Mouse (Mus musculus): ENCODE data around the gene Rabggta. TPM values are rescaled to one million over a fixed set of nuclear protein-coding genes. Genes with fewer than 3 reads are reported as not detected.
A peak's percentile ranks its signal among the peaks of the same experiment; 100 is the strongest.

The Rabggta gene
- polyA plus RNA-seq, 1 experiment from 2014 or later = 41.8 TPM

DNA sequence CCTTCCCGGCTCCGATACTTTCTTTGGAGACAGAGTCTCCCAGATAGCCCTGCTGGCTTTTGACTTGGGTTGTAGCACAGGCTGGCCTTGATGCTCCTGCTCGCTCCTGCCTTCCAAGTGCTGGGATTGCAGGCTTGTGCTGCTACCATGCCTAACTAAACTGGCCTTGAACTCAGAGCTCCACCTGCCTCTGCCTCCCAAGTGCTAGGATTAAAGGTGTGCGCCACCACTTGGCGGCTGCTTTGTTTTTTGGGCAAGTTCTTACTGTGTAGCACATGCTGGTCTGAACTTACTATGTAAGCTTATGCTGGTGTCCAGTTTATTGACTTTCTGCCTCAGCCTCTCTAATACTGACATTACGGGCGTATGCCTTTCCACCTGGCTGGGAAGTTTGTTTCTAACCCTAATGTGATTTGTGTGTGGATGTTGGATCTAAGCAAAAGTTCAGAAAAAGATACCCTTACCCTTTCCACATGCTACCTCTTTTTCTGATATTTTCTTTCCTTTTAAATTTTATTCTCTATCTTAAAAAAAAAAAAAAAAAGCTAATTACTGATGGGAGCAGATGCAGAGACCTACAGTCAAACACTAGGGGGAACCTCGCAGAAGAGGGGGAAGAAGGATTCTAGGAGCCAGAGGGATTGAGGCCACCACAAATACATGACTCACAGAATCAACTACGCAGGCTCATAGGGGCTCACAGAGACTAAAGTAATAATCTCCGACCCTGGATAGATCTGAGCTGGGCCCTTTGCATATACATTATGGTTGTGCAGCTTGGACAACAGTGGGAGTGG lies 25.2 kb upstream of the Rabggta start:
- Histone ChIP-seq H3K4me1 (peaks cover 36% of the 10 kb centered on the region), H3K27me3 (no peaks in the 10 kb centered on the region), H3K9me3 (replicated peaks) (no peaks in the 10 kb centered on the region), H3K4me3 (replicated peaks) (peak overlapping the region; percentile 75), H3K27ac (no peak overlapping the region), H3K4me2 (peak overlapping the region; percentile 96), H3K36me3 (peaks cover 64% of the 10 kb centered on the region), H3K9ac (no peak overlapping the region)
- ATAC-seq (replicated peaks; ENCODE audit: low FRiP score) = no peak
- 92% methylated on average over 10 of the region's 10 CpGs for WGBS

DNA sequence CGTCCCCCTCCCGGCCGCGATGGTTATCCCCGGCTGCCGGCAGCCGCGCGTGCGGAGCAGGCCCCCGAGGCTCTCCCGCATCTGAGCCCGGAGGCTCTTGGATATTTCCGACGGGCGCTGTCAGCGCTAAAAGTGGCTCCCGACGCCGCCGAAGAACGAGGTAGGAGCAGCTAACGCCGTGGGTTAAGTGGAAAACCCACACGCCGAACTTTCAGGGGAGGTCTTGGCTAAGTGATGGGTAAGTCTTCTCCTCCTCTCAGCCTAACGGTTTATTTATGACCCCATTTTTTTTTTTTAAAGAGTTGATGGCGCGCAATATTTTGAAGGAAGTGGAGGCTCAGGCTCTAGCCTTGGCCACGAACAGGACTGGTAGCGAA lies 23.8 kb upstream of the Rabggta start:
- WGBS = under 1% methylated on average over 31 of the region's 31 CpGs
- H3K27ac ChIP-seq = peak overlapping the region; percentile 48; the same call in 1 of the 2 replicates
- peaks cover 36% of the 10 kb centered on the region for H3K4me1 ChIP-seq
- H3K27me3 ChIP-seq = no peaks in the 10 kb centered on the region
- ATAC-seq (replicated peaks; ENCODE audit: low FRiP score) = no peak; the same call in 1 of the 2 replicates
- H3K4me3 ChIP-seq (replicated peaks) = peak overlapping the region; percentile 75
- H3K36me3 ChIP-seq = peaks cover 57% of the 10 kb centered on the region
- H3K4me2 ChIP-seq = peak overlapping the region; percentile 96
- H3K9me3 ChIP-seq (replicated peaks) = no peaks in the 10 kb centered on the region
- H3K9ac ChIP-seq = peak overlapping the region; percentile 84

DNA sequence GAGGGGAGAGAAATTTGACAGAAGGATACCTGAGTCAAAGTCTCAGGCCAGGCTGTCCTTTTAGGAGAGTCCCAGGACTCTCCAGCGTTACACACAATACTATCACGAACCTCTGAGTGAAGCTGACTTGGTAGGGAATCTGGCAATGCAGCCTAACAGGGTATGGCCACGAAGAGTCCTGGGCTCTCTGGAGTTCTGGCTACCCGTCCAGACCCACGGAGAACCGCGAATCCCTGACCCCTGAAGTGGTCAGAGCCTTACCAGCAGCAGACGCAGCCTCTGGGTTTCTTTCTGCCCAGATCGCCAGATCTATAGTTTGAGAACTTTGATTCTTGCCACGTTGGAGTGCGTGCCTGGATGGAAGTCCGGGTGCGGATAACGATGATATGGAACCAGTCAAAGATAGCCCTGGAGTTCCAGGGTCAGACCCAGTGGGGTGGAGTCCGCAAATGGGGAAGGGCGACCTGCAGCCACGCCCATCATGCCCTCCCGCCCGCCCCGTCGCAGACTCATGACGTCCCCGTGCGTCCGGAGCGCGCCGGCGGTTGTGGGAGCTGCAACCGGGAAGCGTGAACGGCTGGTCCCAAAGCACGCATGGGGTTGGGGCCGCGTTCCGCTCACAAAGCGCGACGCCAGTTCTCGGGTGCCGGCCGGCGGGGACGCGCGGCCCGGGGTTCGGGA lies 23.3 kb upstream of the Rabggta start, which contains the start of the genes Dhrs1 and Nop9:
Gene Dhrs1 (minus strand): TSS at position 511 of the 681 bp plus-strand sequence.
Gene Nop9 (plus strand): TSS at position 514 of the 681 bp plus-strand sequence.
- Histone ChIP-seq H3K36me3 (peaks cover 57% of the 10 kb centered on the region), H3K9me3 (replicated peaks) (no peaks in the 10 kb centered on the region), H3K27me3 (no peaks in the 10 kb centered on the region), H3K9ac (peak within 1 kb of the TSS; percentile 84), H3K4me3 (replicated peaks) (peak within 1 kb of the TSS; percentile 75), H3K27ac (peak within 1 kb of the TSS; percentile 48), H3K4me1 (peaks cover 36% of the 10 kb centered on the region), H3K4me2 (peak within 1 kb of the TSS; percentile 96)
- 1% methylated on average over 48 of the region's 48 CpGs for WGBS
- ATAC-seq (replicated peaks; ENCODE audit: low FRiP score) = peak; percentile 88

DNA sequence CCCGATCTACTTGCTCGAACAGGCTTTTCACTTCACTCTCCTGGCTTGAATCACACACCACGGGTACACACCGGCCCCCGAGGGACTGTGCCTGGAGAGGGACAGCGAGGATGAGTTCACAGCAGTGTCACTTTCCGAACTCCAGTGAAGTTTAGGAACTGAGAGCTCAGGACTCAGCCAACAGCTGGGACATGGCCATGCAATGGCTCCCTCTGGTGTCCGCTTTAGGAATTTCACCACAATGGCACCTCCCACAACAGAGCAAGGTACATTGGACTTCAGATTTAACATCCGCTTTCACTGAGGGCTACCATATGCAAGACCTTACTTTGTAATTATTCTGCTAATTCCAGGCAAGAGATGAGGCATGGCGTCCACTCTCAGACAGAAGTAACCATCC lies 21.6 kb upstream of the Rabggta start:
- Histone ChIP-seq H3K27me3 (no peaks in the 10 kb centered on the region), H3K4me2 (peak overlapping the region; percentile 42), H3K9ac (no peak overlapping the region), H3K4me3 (replicated peaks) (peak overlapping the region; percentile 3), H3K4me1 (peaks cover 36% of the 10 kb centered on the region), H3K9me3 (replicated peaks) (no peaks in the 10 kb centered on the region), H3K27ac (no peak overlapping the region), H3K36me3 (peaks cover 56% of the 10 kb centered on the region)
- peak; percentile 74 for ATAC-seq (replicated peaks; ENCODE audit: low FRiP score)
- 20% methylated on average over 10 of the region's 10 CpGs for WGBS

DNA sequence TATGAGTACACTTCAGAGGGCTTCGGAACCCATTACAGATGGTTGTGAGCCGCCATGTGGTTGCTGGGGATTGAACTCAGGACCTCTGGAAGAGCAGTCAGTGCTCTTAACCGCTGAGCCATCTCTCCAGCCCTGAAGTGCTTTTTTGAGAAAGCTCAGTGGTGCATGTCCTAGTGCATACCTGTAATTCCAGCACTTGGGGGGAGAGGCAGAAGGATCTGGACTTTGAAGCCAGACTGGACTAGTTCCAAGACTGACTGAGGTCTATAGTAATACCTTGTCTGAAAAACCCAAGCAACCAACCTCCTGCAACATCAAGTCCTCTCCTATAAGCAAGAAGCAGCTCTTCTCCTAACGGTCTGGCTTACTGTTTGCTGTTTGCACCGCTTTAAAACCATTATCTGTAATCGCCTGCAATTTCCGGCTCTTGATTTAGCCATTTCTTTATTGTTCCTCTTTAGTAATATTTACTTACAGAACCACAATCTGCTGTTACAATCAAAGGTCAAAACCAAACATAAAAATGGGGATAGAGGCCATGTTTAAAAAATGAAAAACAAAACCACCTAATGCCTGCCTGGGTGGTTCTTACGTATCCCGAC lies 15.1 kb upstream of the Rabggta start:
- no peak overlapping the region for H3K4me3 ChIP-seq (replicated peaks)
- peaks cover 38% of the 10 kb centered on the region for H3K36me3 ChIP-seq
- 83% methylated on average over 9 of the region's 9 CpGs for WGBS
- H3K27me3 ChIP-seq = no peaks in the 10 kb centered on the region
- H3K4me1 ChIP-seq = peaks cover 4% of the 10 kb centered on the region; the same call in 1 of the 2 replicates
- ATAC-seq (replicated peaks; ENCODE audit: low FRiP score) = peak; percentile 69; the same call in 1 of the 2 replicates
- no peak overlapping the region for H3K9ac ChIP-seq
- H3K27ac ChIP-seq = 0 out of 2 replicates have a peak overlapping the region, but pooled peaks have one; percentile 15
- H3K9me3 ChIP-seq (replicated peaks) = no peaks in the 10 kb centered on the region
- no peak overlapping the region for H3K4me2 ChIP-seq

DNA sequence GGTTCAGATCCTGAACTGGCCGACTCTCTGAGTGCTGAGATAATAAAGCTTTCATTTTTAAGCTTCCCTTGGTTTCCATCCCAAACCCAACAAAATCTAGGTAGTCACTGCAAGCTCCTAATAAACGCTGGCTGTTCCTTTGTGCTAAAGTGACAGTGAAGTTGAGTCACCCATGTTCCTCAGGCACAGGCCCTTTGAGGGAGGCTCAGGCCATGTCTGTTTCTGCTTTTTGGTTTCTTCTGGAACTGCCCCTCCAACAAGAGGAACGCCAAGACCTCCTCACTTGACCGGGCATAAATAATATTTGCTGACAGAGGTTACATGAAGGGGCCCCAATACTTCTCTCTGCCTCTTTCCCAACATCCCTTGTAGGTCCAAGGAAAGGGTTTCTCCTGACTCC lies 13.7 kb upstream of the Rabggta start:
- Histone ChIP-seq H3K27ac (no peak overlapping the region), H3K9me3 (replicated peaks) (no peaks in the 10 kb centered on the region), H3K27me3 (no peaks in the 10 kb centered on the region), H3K9ac (no peak overlapping the region), H3K4me2 (no peak overlapping the region), H3K36me3 (peaks cover 31% of the 10 kb centered on the region), H3K4me3 (replicated peaks) (no peak overlapping the region), H3K4me1 (peaks cover 4% of the 10 kb centered on the region; the same call in 1 of the 2 replicates)
- ATAC-seq (replicated peaks; ENCODE audit: low FRiP score) = no peak
- WGBS = 77% methylated on average over 4 of the region's 4 CpGs

DNA sequence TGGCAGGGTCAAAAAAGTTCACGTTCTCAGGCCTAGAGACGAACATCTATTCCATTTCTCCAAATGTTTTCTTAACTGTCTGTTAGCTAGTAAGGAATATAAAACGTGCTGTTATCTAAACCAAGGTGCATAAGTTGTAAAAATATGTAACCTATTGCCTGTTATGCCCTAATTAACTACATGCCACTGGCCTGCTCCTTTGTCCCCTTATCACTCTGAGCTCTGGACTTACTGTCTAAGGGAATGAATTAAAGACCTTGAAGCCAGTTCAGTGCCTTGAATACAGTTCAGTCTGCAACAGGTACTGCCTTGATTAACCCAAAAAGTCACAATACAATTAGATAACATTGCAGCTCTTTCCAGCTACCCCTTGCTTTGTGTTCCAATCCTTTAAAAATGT lies 13.3 kb upstream of the Rabggta start:
- ATAC-seq (replicated peaks; ENCODE audit: low FRiP score) = no peak
- Histone ChIP-seq H3K27me3 (no peaks in the 10 kb centered on the region), H3K36me3 (peaks cover 27% of the 10 kb centered on the region), H3K9me3 (replicated peaks) (no peaks in the 10 kb centered on the region), H3K4me1 (peaks cover 4% of the 10 kb centered on the region; the same call in 1 of the 2 replicates), H3K4me3 (replicated peaks) (no peak overlapping the region), H3K4me2 (no peak overlapping the region), H3K27ac (no peak overlapping the region), H3K9ac (no peak overlapping the region)
- 55% methylated on average over 3 of the region's 3 CpGs for whole genome bisulfite sequencing

DNA sequence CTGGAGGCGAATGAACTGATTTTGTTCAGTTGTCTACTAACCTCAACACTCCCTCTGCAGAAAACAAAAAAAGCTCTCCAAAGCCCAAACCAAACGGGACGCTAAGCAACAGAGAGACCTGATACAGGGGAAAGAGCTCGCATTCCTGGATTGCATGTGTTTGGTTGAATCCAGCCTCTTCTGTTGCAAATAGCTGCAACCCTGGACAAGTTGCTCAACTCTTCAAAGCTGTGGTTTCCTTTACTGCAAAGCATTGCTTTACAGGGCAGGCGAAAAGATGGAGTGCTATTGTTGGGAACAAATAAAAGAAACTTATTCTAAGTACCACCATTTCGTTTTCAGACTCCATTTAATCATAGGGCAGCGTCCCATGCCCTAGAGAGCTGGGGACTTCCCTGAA lies 12.8 kb upstream of the Rabggta start:
- H3K27ac ChIP-seq = no peak overlapping the region
- H3K4me2 ChIP-seq = no peak overlapping the region
- H3K27me3 ChIP-seq = no peaks in the 10 kb centered on the region
- H3K4me3 ChIP-seq (replicated peaks) = no peak overlapping the region
- ATAC-seq (replicated peaks; ENCODE audit: low FRiP score) = no peak
- no peaks in the 10 kb centered on the region for H3K9me3 ChIP-seq (replicated peaks)
- 77% methylated on average over 7 of the region's 7 CpGs for WGBS
- H3K36me3 ChIP-seq = peaks cover 22% of the 10 kb centered on the region
- H3K9ac ChIP-seq = no peak overlapping the region
- H3K4me1 ChIP-seq = peaks cover 4% of the 10 kb centered on the region; the same call in 1 of the 2 replicates

DNA sequence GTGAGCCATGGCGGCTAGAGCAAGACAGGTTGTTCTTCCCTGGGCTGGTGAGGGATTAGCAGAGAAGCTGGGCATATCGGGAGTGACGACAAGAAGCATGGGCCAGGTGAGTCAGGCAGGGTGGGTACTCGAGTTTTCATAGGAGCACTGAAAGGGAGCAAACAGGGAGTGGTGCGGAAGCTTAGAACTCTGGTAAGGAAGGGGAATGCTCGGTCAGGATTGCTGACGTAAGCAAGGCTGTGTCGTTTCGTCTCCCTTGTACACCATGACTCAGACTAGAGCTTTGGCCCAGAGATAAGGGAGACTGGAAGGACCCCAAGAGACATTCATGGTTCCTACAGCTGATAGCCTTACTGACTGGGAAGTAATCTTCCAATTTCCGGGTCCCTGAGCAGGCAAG lies 11.8 kb upstream of the Rabggta start:
- Histone ChIP-seq H3K27ac (no peak overlapping the region), H3K27me3 (no peaks in the 10 kb centered on the region), H3K9ac (no peak overlapping the region), H3K4me2 (no peak overlapping the region), H3K4me1 (peaks cover 4% of the 10 kb centered on the region; the same call in 1 of the 2 replicates), H3K4me3 (replicated peaks) (no peak overlapping the region), H3K36me3 (peaks cover 12% of the 10 kb centered on the region), H3K9me3 (replicated peaks) (no peaks in the 10 kb centered on the region)
- WGBS = 77% methylated on average over 10 of the region's 10 CpGs
- no peak for ATAC-seq (replicated peaks; ENCODE audit: low FRiP score)

DNA sequence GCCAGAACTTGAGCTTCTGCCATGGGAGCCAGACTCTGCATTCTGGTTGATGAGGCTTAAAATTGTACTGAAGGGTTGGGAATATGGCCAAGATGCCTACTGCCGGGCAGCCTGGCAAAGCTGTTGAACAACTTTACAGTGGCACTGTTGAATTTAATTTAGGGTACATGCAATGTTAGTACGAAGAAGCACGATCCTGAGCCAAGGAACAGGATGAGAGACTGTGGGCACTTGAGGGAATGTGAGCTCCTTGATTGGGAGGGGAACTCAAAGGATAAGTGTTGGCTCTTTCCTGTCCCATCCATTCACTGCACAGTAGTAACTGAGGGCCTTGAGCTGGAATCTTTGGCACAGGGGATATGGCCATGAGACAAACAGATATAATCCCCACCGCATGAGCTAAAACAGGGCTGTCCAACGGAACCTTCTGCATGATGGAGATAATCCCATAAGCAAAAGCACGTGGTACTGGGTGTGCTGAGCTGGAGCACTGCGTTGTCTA lies 8.5 kb upstream of the Rabggta start:
- no peaks in the 10 kb centered on the region for H3K36me3 ChIP-seq
- no peak overlapping the region for H3K27ac ChIP-seq
- no peak for ATAC-seq (replicated peaks; ENCODE audit: low FRiP score)
- no peak overlapping the region for H3K9ac ChIP-seq
- H3K9me3 ChIP-seq (replicated peaks) = no peaks in the 10 kb centered on the region
- H3K4me1 ChIP-seq = peaks cover 4% of the 10 kb centered on the region; the same call in 1 of the 2 replicates
- WGBS = 85% methylated on average over 7 of the region's 7 CpGs
- H3K27me3 ChIP-seq = 0 out of 2 replicates have a peak, but pooled peaks cover 7% of the 10 kb centered on the region
- H3K4me2 ChIP-seq = no peak overlapping the region
- H3K4me3 ChIP-seq (replicated peaks) = no peak overlapping the region

DNA sequence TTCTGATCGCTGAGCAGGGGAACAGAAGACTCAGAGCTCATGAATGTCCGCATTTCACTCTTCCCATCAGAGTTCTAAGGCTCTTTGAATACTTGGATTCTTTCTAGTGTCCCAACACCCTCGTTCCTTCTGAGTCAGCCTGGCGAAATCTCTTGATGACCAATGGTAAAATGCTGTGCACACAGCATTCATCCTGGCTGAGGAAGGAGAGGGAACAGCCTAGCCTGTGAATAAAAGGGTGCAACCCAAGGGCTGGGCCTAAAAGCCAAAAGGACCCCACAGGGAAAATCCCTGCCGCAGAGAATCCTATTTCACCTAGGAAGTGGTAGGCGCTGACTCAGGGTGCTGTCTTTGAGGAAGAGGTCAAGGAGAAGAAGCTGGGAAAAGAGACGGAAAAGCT lies 8.1 kb upstream of the Rabggta start:
- WGBS = 84% methylated on average over 7 of the region's 7 CpGs
- Histone ChIP-seq H3K9me3 (replicated peaks) (no peaks in the 10 kb centered on the region), H3K4me2 (no peak overlapping the region), H3K4me1 (peaks cover 4% of the 10 kb centered on the region; the same call in 1 of the 2 replicates), H3K36me3 (no peaks in the 10 kb centered on the region), H3K9ac (no peak overlapping the region), H3K27me3 (0 out of 2 replicates have a peak, but pooled peaks cover 7% of the 10 kb centered on the region), H3K4me3 (replicated peaks) (no peak overlapping the region), H3K27ac (no peak overlapping the region)
- no peak for ATAC-seq (replicated peaks; ENCODE audit: low FRiP score)
